Mouse (Mus musculus) thymus, postnatal 36 days (tissue): Measurements from ENCODE around the gene Dok4.
A peak's percentile ranks its signal among the peaks of the same experiment; 100 is the strongest.
"Not testable (repeated sequence)": the region's sequence is repeated elsewhere in the genome, so short reads cannot be mapped to it uniquely, and the experiment has no call there.

Experiments used
- DNase-seq, 2 experiments: peaks; one replicate each; pipeline ENCODE4 v3.0.0; 2022; ENCODE audit warnings: mixed read lengths in 2 of 2

The Dok4 gene

GRCm38 (mm10) chr8:94837662-94838574, 38.2 kb downstream of the Dok4 start, which contains the start of the genes Coq9 and Ciapin1:
Gene Coq9 (plus strand): TSS chr8:94838321.
Gene Ciapin1 (minus strand): TSS chr8:94838358.
- peak; percentile 94 to 97 for DNase-seq

- DNase-seq, result no peak
Observed at GRCm38 (mm10) chr8:94836456-94837240, 39.5 kb downstream of the Dok4 start.

GRCm38 (mm10) chr8:94835751-94836150, 40.4 kb downstream of the Dok4 start:
- not testable (repeated sequence) for DNase-seq

GRCm38 (mm10) chr8:94833901-94834405, 42.2 kb downstream of the Dok4 start:
- DNase-seq, result not testable (repeated sequence)

GRCm38 (mm10) chr8:94828284-94828683, 47.8 kb downstream of the Dok4 start:
- no peak for DNase-seq

GRCm38 (mm10) chr8:94826210-94826609, 49.9 kb downstream of the Dok4 start:
- no peak for DNase-seq

- no peak for DNase-seq
Observed at GRCm38 (mm10) chr8:94825170-94825569, 51.0 kb downstream of the Dok4 start.

- DNase-seq, result peak; percentile 50 to 53
Observed at GRCm38 (mm10) chr8:94822637-94823560, 53.2 kb downstream of the Dok4 start.

GRCm38 (mm10) chr8:94821381-94821780, 54.7 kb downstream of the Dok4 start:
- DNase-seq, result no peak

GRCm38 (mm10) chr8:94820553-94820952, 55.6 kb downstream of the Dok4 start:
- no peak for DNase-seq

GRCm38 (mm10) chr8:94819671-94820179, 56.4 kb downstream of the Dok4 start:
- no peak for DNase-seq

- DNase-seq, result no peak
Observed at GRCm38 (mm10) chr8:94817933-94818332, 58.2 kb downstream of the Dok4 start.

- no peak for DNase-seq
Observed at GRCm38 (mm10) chr8:94814556-94814955, 61.6 kb downstream of the Dok4 start.
